Mouse (Mus musculus): ENCODE data around the gene Alppl2. TPM values are rescaled to one million over a fixed set of nuclear protein-coding genes. Genes with fewer than 3 reads are reported as not detected.

Gene Alppl2
- not detected for polyA plus RNA-seq (2017; shearing (Covaris generic))

DNA sequence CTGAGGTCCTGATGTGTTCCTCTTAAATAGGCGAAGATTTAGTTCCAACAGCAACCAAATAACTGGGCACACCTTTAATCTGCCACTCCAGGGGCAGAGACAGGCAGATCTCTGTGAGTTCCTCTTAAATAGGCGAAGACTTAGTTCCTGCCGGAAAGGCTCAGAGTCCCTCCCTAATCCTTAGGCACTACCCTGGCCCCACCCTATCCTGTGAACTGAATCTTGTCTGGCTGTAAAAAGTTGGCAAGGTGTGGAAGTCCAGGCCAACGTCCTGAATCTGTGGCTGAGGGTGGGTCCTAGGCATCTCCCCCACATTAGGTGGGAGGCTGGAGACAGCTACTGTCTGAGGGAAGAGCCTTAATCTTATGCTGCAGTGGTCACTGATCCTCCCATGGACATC is at the start of gene Alppl2:
Gene Alppl2, minus strand, starts transcription at position 101 of the 400 bp plus-strand sequence.
- ATAC-seq: no peak

GRCm38 (mm10) chr1:87131803-87132202 is 42.1 kb upstream of the Alppl2 start:
- peak; percentile 14 for ATAC-seq

DNA sequence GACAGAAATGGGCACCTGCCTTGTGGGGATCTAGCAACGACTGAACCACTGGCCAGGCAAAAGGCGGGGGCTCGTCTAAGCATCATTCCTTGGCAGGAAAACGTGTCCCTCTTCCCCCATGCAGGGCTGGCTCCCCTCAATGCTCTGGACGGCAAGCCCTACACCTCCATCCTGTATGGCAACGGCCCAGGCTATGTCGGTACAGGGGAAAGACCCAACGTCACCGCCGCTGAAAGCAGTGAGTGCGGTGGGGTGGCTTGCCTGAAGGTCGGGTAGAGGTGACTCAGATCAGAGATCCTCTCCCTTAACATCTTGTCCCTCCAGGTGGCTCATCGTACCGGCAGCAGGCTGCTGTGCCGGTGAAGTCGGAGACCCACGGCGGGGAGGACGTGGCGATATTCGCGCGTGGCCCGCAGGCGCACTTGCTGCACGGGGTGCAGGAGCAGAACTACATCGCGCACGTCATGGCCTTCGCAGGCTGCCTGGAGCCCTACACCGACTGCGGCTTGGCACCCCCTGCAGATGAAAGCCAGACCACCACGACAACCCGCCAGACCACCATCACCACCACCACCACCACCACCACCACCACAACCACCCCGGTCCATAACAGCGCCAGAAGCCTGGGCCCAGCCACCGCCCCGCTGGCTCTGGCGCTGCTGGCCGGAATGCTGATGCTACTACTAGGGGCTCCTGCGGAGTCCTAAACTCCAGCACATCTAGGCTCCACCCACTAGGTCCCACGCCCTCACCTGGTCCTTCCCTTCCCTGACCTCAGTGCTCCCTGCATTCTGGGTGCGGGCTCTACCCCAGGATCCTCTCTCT is 37.7 kb upstream of the Alppl2 start:
- ATAC-seq: peak; percentile 43

- ATAC-seq: no peak
These were observed 34.9 kb upstream of the Alppl2 start, which contains the start of gene Akp3 for GRCm38 (mm10) chr1:87124673-87125072. TSS of gene Akp3 (plus strand) at chr1:87124973.

DNA sequence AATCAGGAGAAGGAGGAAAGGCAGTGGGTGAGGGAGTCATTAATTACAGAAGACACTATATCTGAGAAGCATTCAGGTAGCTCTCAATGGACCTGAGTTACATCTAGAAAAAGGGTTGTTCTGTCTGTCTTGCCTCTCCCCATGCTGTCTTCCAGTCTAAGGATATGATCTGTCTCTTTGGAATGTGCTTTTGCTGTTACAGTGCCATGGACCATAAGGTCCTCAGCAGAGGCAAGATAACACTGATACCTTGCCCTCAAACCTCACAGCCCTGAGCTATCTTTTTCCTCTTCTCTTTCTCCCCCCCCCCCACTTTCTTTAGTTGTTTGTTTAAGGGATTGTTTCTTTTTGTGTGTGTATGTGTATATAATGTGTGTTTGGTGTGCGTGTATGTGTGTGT is 25.1 kb upstream of the Alppl2 start:
- ATAC-seq: no peak

- ATAC-seq: no peak
These were observed 22.1 kb upstream of the Alppl2 start for GRCm38 (mm10) chr1:87111719-87112354.

GRCm38 (mm10) chr1:87108564-87108963 is 18.8 kb upstream of the Alppl2 start:
- no peak for ATAC-seq

DNA sequence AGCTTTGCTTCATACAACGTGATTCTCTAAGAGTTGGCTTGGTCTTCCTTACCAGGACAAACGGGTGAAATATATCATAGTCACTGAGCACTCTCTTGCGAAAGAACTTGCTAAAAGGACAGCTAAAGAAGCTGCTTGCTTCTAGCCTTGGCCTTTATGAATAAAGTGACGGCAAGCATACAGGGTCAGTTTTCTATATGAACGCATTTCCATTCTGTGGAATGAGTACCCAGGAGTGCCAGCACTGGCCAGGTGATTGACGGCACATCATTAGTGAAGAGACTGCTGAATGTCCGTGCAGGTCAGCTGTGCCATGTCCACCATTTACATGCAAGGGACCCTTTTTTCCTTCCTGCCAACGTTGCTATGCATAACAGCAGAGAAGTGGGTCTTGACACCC is 16.8 kb upstream of the Alppl2 start:
- no peak for ATAC-seq

DNA sequence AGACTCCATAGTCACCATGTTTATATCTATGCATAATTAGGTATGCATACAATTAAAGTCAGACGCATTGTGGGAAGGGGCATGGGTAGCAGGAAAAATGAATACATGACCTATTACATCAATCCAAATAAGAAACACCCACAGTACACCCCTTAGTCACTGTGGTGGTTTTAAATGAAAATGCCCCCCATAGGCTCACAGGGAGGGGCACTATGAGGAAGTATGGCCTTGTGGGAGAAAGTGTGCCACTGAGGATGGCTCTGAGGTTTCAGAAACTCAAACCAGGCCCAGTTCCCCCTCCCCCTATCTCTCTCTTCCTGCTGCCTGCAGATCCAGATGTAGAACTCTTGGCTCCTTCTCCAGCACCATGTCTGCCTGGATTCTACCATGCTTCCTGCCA is 14.2 kb upstream of the Alppl2 start:
- no peak for ATAC-seq

DNA sequence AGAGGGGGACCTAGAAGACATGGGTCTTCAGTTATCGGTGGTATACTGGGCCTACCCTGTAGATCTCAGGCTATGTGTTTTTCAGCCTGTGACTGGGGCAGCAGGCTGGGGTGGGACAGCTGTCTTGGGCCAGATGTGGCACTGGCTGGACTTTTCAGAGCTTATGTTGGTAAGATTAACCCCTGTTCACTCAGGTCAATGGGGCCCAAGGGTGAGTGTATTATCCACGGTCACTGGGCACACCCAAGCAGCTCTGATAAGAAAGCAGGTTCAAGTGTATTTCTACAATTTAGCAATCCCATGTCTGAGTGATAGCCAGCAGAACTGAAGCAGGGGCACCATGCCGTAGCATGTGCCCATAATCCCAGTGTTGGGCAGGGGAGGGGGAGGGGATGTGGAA is 12.4 kb upstream of the Alppl2 start:
- ATAC-seq: no peak

GRCm38 (mm10) chr1:87101411-87101810 is 11.7 kb upstream of the Alppl2 start, which contains the start of gene Alpi:
TSS of gene Alpi (minus strand) at chr1:87101606.
- no peak for ATAC-seq

DNA sequence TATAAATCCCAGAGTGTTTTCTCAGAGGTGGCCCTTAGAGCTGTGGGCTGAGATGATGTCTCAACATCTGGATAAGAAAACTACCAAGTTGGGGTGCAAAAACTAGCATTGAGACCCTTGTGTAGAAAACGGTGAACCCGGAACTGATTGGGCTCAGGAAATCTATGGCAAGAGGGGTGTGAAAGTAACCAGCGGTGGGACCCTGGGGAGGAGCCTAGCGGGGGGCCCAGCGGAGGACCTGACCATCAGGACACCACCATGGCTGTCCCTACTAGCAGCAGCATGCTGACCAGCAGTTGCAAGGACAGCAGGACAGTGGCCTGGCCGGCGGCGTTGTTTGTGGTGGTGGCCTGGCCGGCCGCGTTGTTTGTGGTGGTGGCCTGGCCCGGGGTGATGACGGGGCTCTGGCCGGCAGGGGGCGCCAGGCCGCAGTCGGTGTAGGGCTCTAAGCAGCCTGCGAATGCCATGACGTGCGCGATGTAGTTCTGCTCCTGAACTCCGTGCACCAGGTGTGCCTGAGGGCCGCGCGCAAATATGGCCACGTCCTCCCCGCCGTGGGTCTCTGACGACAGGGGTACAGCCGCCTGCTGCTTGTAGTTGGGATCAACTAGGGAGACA is 8.7 kb upstream of the Alppl2 start:
- ATAC-seq: no peak

DNA sequence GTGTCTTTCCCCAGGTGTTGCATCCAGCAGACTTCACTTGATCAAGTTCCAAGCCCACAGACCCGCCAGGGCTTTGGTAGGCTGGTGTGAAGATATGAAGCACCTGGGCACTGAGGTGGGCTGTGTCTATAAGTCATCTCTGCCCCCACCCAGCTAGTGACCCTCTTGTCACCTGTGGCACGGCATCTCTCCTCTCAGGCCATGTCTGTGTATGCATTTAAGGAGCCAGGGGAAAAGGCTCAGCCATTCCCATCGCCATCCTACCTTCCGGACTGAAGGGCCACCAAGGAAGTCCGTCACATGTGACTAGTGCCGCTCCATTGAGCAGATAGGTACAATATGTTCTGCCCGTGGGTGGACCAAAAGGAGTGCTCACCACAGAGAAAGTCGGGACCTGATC is 5.9 kb upstream of the Alppl2 start:
- no peak for ATAC-seq

GRCm38 (mm10) chr1:87089251-87089650 is 477 bp downstream of the Alppl2 start:
- ATAC-seq: no peak

GRCm38 (mm10) chr1:87086964-87087363 is 2.8 kb downstream of the Alppl2 start:
- no peak for ATAC-seq

DNA sequence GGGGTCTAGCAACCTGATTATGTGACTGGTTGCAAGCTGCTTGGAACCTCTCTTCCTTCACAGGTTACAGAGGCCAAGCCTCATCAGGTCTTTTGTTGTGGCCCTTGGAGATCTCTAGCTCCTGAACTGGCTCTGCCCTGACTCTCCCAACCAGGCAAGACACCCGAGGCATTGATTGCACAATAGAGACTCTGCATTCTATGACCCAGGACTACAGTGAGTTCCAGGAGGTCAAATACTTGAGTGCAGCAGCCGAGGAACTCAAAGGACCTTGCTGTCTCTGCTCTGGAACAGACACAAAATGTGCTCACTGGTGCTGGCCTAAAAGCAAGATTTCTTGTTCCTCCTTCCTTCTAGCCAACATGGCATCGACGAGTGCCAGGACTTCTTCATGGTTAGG is 3.5 kb downstream of the Alppl2 start:
- ATAC-seq: no peak

DNA sequence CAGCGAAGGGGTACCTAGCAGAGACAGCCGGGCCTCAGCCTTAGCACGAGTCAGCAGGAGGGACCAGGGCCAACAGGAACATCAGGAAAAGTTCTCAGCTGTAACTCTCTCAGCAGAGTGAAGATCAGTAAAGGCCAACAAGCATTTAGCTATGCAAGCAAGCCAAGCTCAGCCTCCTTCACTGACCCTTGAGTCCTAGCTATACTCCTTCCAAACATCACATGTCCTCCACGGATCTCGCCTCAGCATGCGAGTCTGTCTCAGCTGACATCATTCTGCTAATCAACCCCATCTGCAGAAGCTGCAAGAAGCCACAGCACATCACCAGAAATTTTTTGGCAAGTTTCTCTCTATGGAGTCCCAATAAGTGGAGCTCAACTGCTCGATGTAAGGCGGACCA is 16.0 kb downstream of the Alppl2 start:
- ATAC-seq: no peak

- ATAC-seq: no peak
These were observed 19.0 kb downstream of the Alppl2 start for GRCm38 (mm10) chr1:87070720-87071119.

- no peak for ATAC-seq
These were observed 28.8 kb downstream of the Alppl2 start for GRCm38 (mm10) chr1:87060913-87061312.

DNA sequence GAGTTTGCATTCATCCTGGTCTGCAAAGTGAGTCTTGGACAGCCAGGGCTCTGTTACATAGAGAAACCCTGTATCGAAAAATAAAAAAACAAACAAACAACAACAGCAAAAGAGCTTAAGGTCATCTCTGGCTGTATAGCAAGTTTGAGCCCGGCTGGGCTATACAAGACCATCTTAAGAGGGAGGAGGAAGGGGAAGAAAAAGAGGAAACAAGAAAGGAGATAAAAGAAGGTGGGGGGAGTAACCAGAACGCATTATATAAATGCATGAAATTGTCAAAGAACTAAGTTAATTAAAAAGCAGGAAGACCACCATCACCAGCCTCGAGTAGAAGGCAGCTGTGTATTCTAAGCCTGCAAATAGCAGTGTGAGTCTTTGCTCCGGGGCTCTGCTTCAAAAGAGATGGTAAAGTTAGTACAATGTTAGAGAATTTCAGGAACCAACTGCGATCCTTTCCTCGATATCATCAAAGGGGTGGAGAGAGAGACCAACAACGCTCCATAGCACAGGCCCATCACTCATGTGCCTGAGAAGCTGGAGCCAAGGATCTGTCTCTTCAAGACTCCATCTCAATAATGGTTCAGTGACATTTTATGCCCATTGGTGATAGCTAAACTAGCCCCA is 30.6 kb downstream of the Alppl2 start:
- no peak for ATAC-seq

GRCm38 (mm10) chr1:87057075-87057474 is 32.7 kb downstream of the Alppl2 start:
- no peak for ATAC-seq

DNA sequence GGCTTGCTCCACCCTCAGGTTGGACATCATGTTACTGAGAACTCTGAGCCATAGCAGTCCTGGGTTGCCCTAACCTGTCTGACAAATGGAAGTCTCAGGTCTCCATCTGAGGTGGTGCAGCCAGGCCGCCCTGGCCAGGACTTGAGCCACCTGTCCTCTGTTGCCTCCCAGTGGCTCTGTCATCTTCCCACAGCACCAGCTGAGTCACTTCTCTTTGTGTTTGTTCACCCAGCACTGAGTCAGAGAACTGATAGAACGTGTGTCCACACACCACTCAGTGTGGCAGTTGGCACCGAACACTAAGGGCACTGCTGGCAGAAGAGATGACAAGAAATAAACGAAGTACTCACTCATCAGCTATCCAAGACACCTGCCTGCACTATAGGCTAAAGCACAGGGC is 38.4 kb downstream of the Alppl2 start:
- no peak for ATAC-seq

DNA sequence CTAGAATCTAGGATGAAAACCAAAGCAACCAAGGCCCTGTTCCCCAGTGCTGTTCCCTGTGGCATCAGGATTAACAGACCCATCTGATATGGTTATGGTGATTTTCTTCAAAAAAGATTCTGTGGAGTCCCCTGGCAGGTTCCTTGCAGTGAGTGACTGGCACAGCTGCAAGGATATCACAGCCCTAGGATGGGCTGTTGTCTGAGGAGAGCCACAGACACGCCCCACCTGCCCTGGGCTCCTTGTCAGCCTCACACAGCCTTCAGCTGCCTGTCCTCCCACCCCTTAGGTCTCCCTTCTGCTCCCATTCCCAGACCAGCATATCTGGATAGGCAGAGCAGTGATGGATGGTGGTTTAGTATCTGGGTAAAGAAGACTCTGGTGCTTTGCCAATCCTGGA is 39.0 kb downstream of the Alppl2 start:
- ATAC-seq: no peak

All from inflammation-experienced regulatory T-cells, adult 6 months (primary cell).